Mouse (Mus musculus): Measurements from ENCODE around the gene Tmem179.
A peak's percentile ranks its signal among the peaks of the same experiment; 100 is the strongest.

Gene Tmem179

GRCm38 (mm10) chr12:112542920-112543300 lies 26.4 kb upstream of the Tmem179 start:
- Histone ChIP-seq H3K4me1 (replicated peaks; ENCODE audit: low read depth, low read length) (peaks cover 68% of the 10 kb centered on the region), H3K36me3 (ENCODE audit: insufficient read depth, low read length) (no peaks in the 10 kb centered on the region), H3K4me3 (replicated peaks; ENCODE audit: low read length) (no peak overlapping the region), H3K9me3 (ENCODE audit: low read length) (no peaks in the 10 kb centered on the region), H3K27me3 (ENCODE audit: insufficient read depth, low read length) (peaks cover 27% of the 10 kb centered on the region)
- TF ChIP-seq POU5F1 (IDR thresholded peaks at IDR 0.05; ENCODE audit: borderline replicate concordance, low read length): no peak
- TF ChIP-seq CTCF (conservative IDR thresholded peaks at IDR 0.05; ENCODE audit: low read length): peak; percentile 82
- no peak for TF ChIP-seq NANOG (IDR thresholded peaks at IDR 0.05; ENCODE audit: borderline replicate concordance, low read length)

DNA sequence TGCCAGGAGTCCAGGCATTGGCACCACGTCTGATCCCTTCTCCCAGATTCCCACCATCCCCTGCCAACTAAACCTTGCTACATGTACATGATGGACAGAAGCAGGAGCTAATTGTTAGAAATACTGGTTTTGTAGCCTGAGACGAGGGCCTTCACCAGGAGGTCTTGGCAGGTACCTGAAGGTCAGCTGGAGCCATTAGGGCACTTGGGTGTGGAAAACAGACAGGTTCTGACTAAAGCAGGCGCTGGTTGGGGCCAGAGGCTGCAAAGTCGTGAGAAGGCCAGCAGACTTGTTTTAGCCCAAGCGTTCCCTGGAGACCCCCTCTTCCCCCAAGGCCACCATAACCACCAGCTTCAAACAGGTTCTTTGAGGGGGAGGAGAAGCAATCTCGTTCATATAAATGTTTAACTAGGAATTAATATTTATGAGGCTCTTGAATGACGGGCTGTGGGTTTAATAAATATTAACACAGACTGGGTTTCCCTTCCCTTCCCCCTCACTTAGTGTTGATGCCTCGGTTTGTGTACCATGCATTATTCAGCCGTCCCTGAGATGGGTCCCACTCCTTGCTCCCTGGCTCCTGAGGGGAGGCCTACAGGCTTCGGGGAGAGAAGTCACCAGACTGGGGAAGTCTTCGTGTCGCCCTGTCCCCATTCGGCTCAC lies 25.8 kb upstream of the Tmem179 start:
- no peak overlapping the region for H3K4me3 ChIP-seq (replicated peaks; ENCODE audit: low read length)
- peaks cover 73% of the 10 kb centered on the region for H3K4me1 ChIP-seq (replicated peaks; ENCODE audit: low read depth, low read length)
- no peak for TF ChIP-seq NANOG (IDR thresholded peaks at IDR 0.05; ENCODE audit: borderline replicate concordance, low read length)
- no peak for TF ChIP-seq CTCF (conservative IDR thresholded peaks at IDR 0.05; ENCODE audit: low read length)
- no peak for TF ChIP-seq POU5F1 (IDR thresholded peaks at IDR 0.05; ENCODE audit: borderline replicate concordance, low read length)
- no peaks in the 10 kb centered on the region for H3K9me3 ChIP-seq (ENCODE audit: low read length)
- no peaks in the 10 kb centered on the region for H3K36me3 ChIP-seq (ENCODE audit: insufficient read depth, low read length)
- H3K27me3 ChIP-seq (ENCODE audit: insufficient read depth, low read length): peaks cover 31% of the 10 kb centered on the region

GRCm38 (mm10) chr12:112541483-112542091 lies 25.0 kb upstream of the Tmem179 start:
- Histone ChIP-seq H3K36me3 (ENCODE audit: insufficient read depth, low read length) (no peaks in the 10 kb centered on the region), H3K4me1 (replicated peaks; ENCODE audit: low read depth, low read length) (peaks cover 73% of the 10 kb centered on the region), H3K4me3 (replicated peaks; ENCODE audit: low read length) (no peak overlapping the region), H3K27me3 (ENCODE audit: insufficient read depth, low read length) (peaks cover 39% of the 10 kb centered on the region), H3K9me3 (ENCODE audit: low read length) (no peaks in the 10 kb centered on the region)
- TF ChIP-seq NANOG (IDR thresholded peaks at IDR 0.05; ENCODE audit: borderline replicate concordance, low read length): no peak
- TF ChIP-seq CTCF (conservative IDR thresholded peaks at IDR 0.05; ENCODE audit: low read length): no peak
- TF ChIP-seq POU5F1 (IDR thresholded peaks at IDR 0.05; ENCODE audit: borderline replicate concordance, low read length): no peak

GRCm38 (mm10) chr12:112540321-112540720 lies 23.8 kb upstream of the Tmem179 start:
- H3K4me3 ChIP-seq (replicated peaks; ENCODE audit: low read length): no peak overlapping the region
- TF ChIP-seq POU5F1 (IDR thresholded peaks at IDR 0.05; ENCODE audit: borderline replicate concordance, low read length) (no peak), NANOG (IDR thresholded peaks at IDR 0.05; ENCODE audit: borderline replicate concordance, low read length) (no peak), CTCF (conservative IDR thresholded peaks at IDR 0.05; ENCODE audit: low read length) (no peak)
- H3K4me1 ChIP-seq (replicated peaks; ENCODE audit: low read depth, low read length): peaks cover 69% of the 10 kb centered on the region
- H3K27me3 ChIP-seq (ENCODE audit: insufficient read depth, low read length): peaks cover 41% of the 10 kb centered on the region
- H3K9me3 ChIP-seq (ENCODE audit: low read length): no peaks in the 10 kb centered on the region
- no peaks in the 10 kb centered on the region for H3K36me3 ChIP-seq (ENCODE audit: insufficient read depth, low read length)

DNA sequence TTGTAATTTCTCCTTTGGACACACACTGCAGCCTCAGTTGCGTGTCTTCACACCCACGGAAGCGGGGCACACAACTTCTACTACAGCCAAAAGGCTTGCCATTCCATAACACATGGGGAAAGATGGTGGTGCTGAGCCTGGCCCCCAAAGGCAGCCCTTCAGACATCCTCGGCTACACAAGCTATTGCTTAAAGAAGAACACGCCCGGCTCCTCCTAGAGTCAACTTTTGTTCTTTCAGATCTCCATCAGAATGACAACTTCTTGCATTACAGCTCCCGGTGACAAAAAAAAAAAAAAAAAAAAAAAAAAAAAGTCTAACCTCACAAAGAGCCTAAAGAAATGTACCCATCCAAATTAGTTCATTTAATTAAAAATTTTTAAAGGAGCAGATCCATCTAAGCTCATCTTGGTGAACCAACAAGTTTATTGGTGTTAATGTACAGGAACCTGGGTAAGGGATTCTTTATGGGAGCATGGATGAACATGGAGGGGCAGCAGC lies 23.0 kb upstream of the Tmem179 start:
- peaks cover 44% of the 10 kb centered on the region for H3K27me3 ChIP-seq (ENCODE audit: insufficient read depth, low read length)
- peaks cover 61% of the 10 kb centered on the region for H3K4me1 ChIP-seq (replicated peaks; ENCODE audit: low read depth, low read length)
- no peak overlapping the region for H3K4me3 ChIP-seq (replicated peaks; ENCODE audit: low read length)
- TF ChIP-seq NANOG (IDR thresholded peaks at IDR 0.05; ENCODE audit: borderline replicate concordance, low read length) (no peak), POU5F1 (IDR thresholded peaks at IDR 0.05; ENCODE audit: borderline replicate concordance, low read length) (no peak), CTCF (conservative IDR thresholded peaks at IDR 0.05; ENCODE audit: low read length) (no peak)
- no peaks in the 10 kb centered on the region for H3K9me3 ChIP-seq (ENCODE audit: low read length)
- no peaks in the 10 kb centered on the region for H3K36me3 ChIP-seq (ENCODE audit: insufficient read depth, low read length)

GRCm38 (mm10) chr12:112538356-112538755 lies 21.8 kb upstream of the Tmem179 start:
- H3K4me1 ChIP-seq (replicated peaks; ENCODE audit: low read depth, low read length): peaks cover 51% of the 10 kb centered on the region
- H3K27me3 ChIP-seq (ENCODE audit: insufficient read depth, low read length): peaks cover 46% of the 10 kb centered on the region
- no peaks in the 10 kb centered on the region for H3K9me3 ChIP-seq (ENCODE audit: low read length)
- no peaks in the 10 kb centered on the region for H3K36me3 ChIP-seq (ENCODE audit: insufficient read depth, low read length)
- no peak overlapping the region for H3K4me3 ChIP-seq (replicated peaks; ENCODE audit: low read length)
- no peak for TF ChIP-seq CTCF (conservative IDR thresholded peaks at IDR 0.05; ENCODE audit: low read length)
- TF ChIP-seq POU5F1 (IDR thresholded peaks at IDR 0.05; ENCODE audit: borderline replicate concordance, low read length): no peak
- TF ChIP-seq NANOG (IDR thresholded peaks at IDR 0.05; ENCODE audit: borderline replicate concordance, low read length): no peak

GRCm38 (mm10) chr12:112537233-112537632 lies 20.7 kb upstream of the Tmem179 start:
- peaks cover 58% of the 10 kb centered on the region for H3K27me3 ChIP-seq (ENCODE audit: insufficient read depth, low read length)
- TF ChIP-seq CTCF (conservative IDR thresholded peaks at IDR 0.05; ENCODE audit: low read length) (no peak), NANOG (IDR thresholded peaks at IDR 0.05; ENCODE audit: borderline replicate concordance, low read length) (no peak), POU5F1 (IDR thresholded peaks at IDR 0.05; ENCODE audit: borderline replicate concordance, low read length) (no peak)
- H3K4me3 ChIP-seq (replicated peaks; ENCODE audit: low read length): no peak overlapping the region
- no peaks in the 10 kb centered on the region for H3K9me3 ChIP-seq (ENCODE audit: low read length)
- H3K4me1 ChIP-seq (replicated peaks; ENCODE audit: low read depth, low read length): peaks cover 41% of the 10 kb centered on the region
- H3K36me3 ChIP-seq (ENCODE audit: insufficient read depth, low read length): no peaks in the 10 kb centered on the region

DNA sequence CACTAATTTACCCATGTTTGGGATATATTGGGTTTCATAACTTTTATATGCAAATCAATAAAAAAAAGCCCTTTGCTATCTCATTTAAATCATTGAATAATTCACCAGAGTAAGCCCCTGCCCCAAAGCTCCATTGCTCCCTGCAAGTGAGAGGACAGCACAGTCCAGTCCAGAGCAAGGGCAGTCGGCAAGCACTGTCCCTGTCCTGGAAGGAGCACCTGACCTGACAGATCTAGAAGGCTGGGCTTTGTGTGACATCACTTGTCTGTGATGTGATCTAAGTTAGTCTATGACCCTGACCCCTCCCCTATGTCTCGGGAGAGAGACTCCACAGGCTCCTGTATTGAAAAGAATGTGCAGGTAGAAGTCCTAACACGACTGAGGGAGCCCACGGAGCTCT lies 17.2 kb upstream of the Tmem179 start:
- Histone ChIP-seq H3K36me3 (ENCODE audit: insufficient read depth, low read length) (no peaks in the 10 kb centered on the region), H3K9me3 (ENCODE audit: low read length) (no peaks in the 10 kb centered on the region; the same call in 1 of the 2 replicates), H3K4me3 (replicated peaks; ENCODE audit: low read length) (no peak overlapping the region), H3K27me3 (ENCODE audit: insufficient read depth, low read length) (peaks cover 46% of the 10 kb centered on the region), H3K4me1 (replicated peaks; ENCODE audit: low read depth, low read length) (peaks cover 14% of the 10 kb centered on the region)
- no peak for TF ChIP-seq POU5F1 (IDR thresholded peaks at IDR 0.05; ENCODE audit: borderline replicate concordance, low read length)

Data from E14TG2a.4 (cell line).